Mouse (Mus musculus) embryonic facial prominence, embryonic 12.5 days (tissue): ENCODE measurements around the gene Slc6a11. TPM values are rescaled to one million over a fixed set of nuclear protein-coding genes. Genes with fewer than 3 reads are reported as not detected.

Source experiments
- ATAC-seq: fragments of 200-750 bp; cut with Nextera tagmentation; 2 replicates; pipeline ENCODE4 v1.8.0; 2017; ENCODE audit not compliant: insufficient number of reproducible peaks, insufficient read depth, low FRiP score, low TSS enrichment
- H3K27ac ChIP-seq: fragments of 300-500 bp; sonication (generic); 2 replicates; pipeline ENCODE4 v1.5.1; 2016; ENCODE audit warnings: mild to moderate bottlenecking
- H3K27me3 ChIP-seq: fragments of 300-500 bp; sonication (generic); 2 replicates; pipeline ENCODE4 v1.6.1; 2016; ENCODE audit warnings: mild to moderate bottlenecking, moderate library complexity
- H3K36me3 ChIP-seq: fragments of 300-500 bp; sonication (generic); 2 replicates; pipeline ENCODE4 v1.6.1; 2016; ENCODE audit warnings: mild to moderate bottlenecking
- H3K4me1 ChIP-seq: fragments of 300-500 bp; sonication (generic); 2 replicates; pipeline ENCODE4 v1.6.1; 2016
- H3K4me2 ChIP-seq: fragments of 300-500 bp; sonication (generic); replicated peaks from 2 replicates; pipeline ENCODE4 v1.6.1; 2016; ENCODE audit warnings: mild to moderate bottlenecking, moderate library complexity
- H3K4me3 ChIP-seq: fragments of 300-500 bp; sonication (generic); 2 replicates; pipeline ENCODE4 v1.5.1; 2016; ENCODE audit warnings: mild to moderate bottlenecking
- H3K9ac ChIP-seq: fragments of 300-500 bp; sonication (generic); 2 replicates; pipeline ENCODE4 v1.6.1; 2016; ENCODE audit warnings: mild to moderate bottlenecking, moderate library complexity
- H3K9me3 ChIP-seq: fragments of 300-500 bp; sonication (generic); 2 replicates; pipeline ENCODE4 v1.6.1; 2016; ENCODE audit warnings: mild to moderate bottlenecking, moderate library complexity
- WGBS: fragments of 180-500 bp; shearing (Covaris S2); methylation state at CpG from one replicate; pipeline ENCODE4 v1.1.7; 2016; 5-methylcytosine and 5-hydroxymethylcytosine counted together
- polyA plus RNA-seq: library from polyadenylated mRNA; unstranded; fragments of >200 nt; fragmentation: Nextera tagmentation; extraction: Ambion mirVana; gene quantifications from 2 replicates; pipeline ENCODE4 v1.2.1, GENCODE M21; 2016

Gene Slc6a11
- polyA plus RNA-seq, 1 experiment from 2014 or later, result 0.37 TPM

- Histone ChIP-seq H3K4me2 (no peak overlapping the region), H3K36me3 (no peaks in the 10 kb centered on the region), H3K4me1 (no peaks in the 10 kb centered on the region), H3K27ac (no peak overlapping the region), H3K9me3 (no peaks in the 10 kb centered on the region), H3K9ac (no peak overlapping the region), H3K27me3 (no peaks in the 10 kb centered on the region), H3K4me3 (no peak overlapping the region)
- ATAC-seq, result no peak
- WGBS, result 45% methylated on average over 7 of the region's 7 CpGs
These were observed 51.5 kb downstream of the Slc6a11 start for GRCm38 (mm10) chr6:114182366-114183179.

GRCm38 (mm10) chr6:114187121-114187520, 56.1 kb downstream of the Slc6a11 start:
- H3K27me3 ChIP-seq, result no peaks in the 10 kb centered on the region
- H3K9me3 ChIP-seq, result no peaks in the 10 kb centered on the region
- no peak overlapping the region for H3K27ac ChIP-seq
- H3K36me3 ChIP-seq, result no peaks in the 10 kb centered on the region
- ATAC-seq, result no peak
- no peaks in the 10 kb centered on the region for H3K4me1 ChIP-seq
- 47% methylated on average over 4 of the region's 4 CpGs for WGBS
- no peak overlapping the region for H3K4me2 ChIP-seq
- no peak overlapping the region for H3K9ac ChIP-seq
- no peak overlapping the region for H3K4me3 ChIP-seq

- Histone ChIP-seq H3K9ac (no peak overlapping the region), H3K4me3 (no peak overlapping the region), H3K27ac (no peak overlapping the region), H3K36me3 (no peaks in the 10 kb centered on the region), H3K27me3 (no peaks in the 10 kb centered on the region), H3K4me1 (no peaks in the 10 kb centered on the region), H3K4me2 (no peak overlapping the region), H3K9me3 (no peaks in the 10 kb centered on the region)
- ATAC-seq, result no peak
- WGBS, result 76% methylated on average over 8 of the region's 8 CpGs
These were observed 57.8 kb downstream of the Slc6a11 start for GRCm38 (mm10) chr6:114188869-114189268.

GRCm38 (mm10) chr6:114195998-114196397, 65.0 kb downstream of the Slc6a11 start:
- Histone ChIP-seq H3K4me1 (no peaks in the 10 kb centered on the region), H3K9ac (no peak overlapping the region), H3K27me3 (no peaks in the 10 kb centered on the region), H3K4me3 (no peak overlapping the region), H3K4me2 (no peak overlapping the region), H3K27ac (no peak overlapping the region), H3K9me3 (no peaks in the 10 kb centered on the region), H3K36me3 (no peaks in the 10 kb centered on the region)
- no peak for ATAC-seq

GRCm38 (mm10) chr6:114199200-114199845, 68.3 kb downstream of the Slc6a11 start:
- no peak overlapping the region for H3K9ac ChIP-seq
- ATAC-seq, result no peak
- no peak overlapping the region for H3K27ac ChIP-seq

GRCm38 (mm10) chr6:114204557-114204956, 73.5 kb downstream of the Slc6a11 start:
- Histone ChIP-seq H3K27me3 (no peaks in the 10 kb centered on the region), H3K4me2 (no peak overlapping the region), H3K9me3 (no peaks in the 10 kb centered on the region), H3K4me1 (no peaks in the 10 kb centered on the region), H3K27ac (no peak overlapping the region), H3K36me3 (no peaks in the 10 kb centered on the region), H3K4me3 (no peak overlapping the region), H3K9ac (no peak overlapping the region)
- 84% methylated on average over 3 of the region's 3 CpGs for WGBS
- no peak for ATAC-seq

More at GRCm38 (mm10) chr6:114199200-114199845, 68.3 kb downstream of the Slc6a11 start:
- no peak overlapping the region for H3K4me3 ChIP-seq
- 56% methylated on average over 9 of the region's 9 CpGs for WGBS
- H3K36me3 ChIP-seq, result no peaks in the 10 kb centered on the region
- H3K4me1 ChIP-seq, result no peaks in the 10 kb centered on the region
- H3K4me2 ChIP-seq, result no peak overlapping the region
- H3K27me3 ChIP-seq, result no peaks in the 10 kb centered on the region
- H3K9me3 ChIP-seq, result no peaks in the 10 kb centered on the region

- no peaks in the 10 kb centered on the region for H3K36me3 ChIP-seq
- H3K4me2 ChIP-seq, result no peak overlapping the region
- WGBS, result 89% methylated on average over 2 of the region's 2 CpGs
- H3K9ac ChIP-seq, result no peak overlapping the region
- H3K9me3 ChIP-seq, result no peaks in the 10 kb centered on the region
- no peak for ATAC-seq
- no peak overlapping the region for H3K27ac ChIP-seq
- no peaks in the 10 kb centered on the region for H3K27me3 ChIP-seq
- no peak overlapping the region for H3K4me3 ChIP-seq
- H3K4me1 ChIP-seq, result no peaks in the 10 kb centered on the region
These were observed 77.3 kb downstream of the Slc6a11 start for GRCm38 (mm10) chr6:114208296-114208695.

- Histone ChIP-seq H3K9me3 (no peaks in the 10 kb centered on the region), H3K36me3 (no peaks in the 10 kb centered on the region), H3K4me2 (no peak overlapping the region), H3K27ac (no peak overlapping the region), H3K4me3 (no peak overlapping the region), H3K27me3 (no peaks in the 10 kb centered on the region), H3K9ac (no peak overlapping the region), H3K4me1 (no peaks in the 10 kb centered on the region)
- ATAC-seq, result no peak
- 88% methylated on average over 4 of the region's 4 CpGs for WGBS
These were observed 83.4 kb downstream of the Slc6a11 start for GRCm38 (mm10) chr6:114214393-114214792.

- Histone ChIP-seq H3K27me3 (no peaks in the 10 kb centered on the region), H3K4me2 (no peak overlapping the region), H3K27ac (no peak overlapping the region), H3K4me1 (no peaks in the 10 kb centered on the region), H3K36me3 (no peaks in the 10 kb centered on the region), H3K9me3 (no peaks in the 10 kb centered on the region), H3K4me3 (no peak overlapping the region), H3K9ac (no peak overlapping the region)
- WGBS, result 57% methylated on average over 13 of the region's 13 CpGs
- no peak for ATAC-seq
These were observed 85.8 kb downstream of the Slc6a11 start for GRCm38 (mm10) chr6:114216741-114217414.

GRCm38 (mm10) chr6:114224399-114224798, 93.4 kb downstream of the Slc6a11 start:
- Histone ChIP-seq H3K27ac (no peak overlapping the region), H3K4me1 (no peaks in the 10 kb centered on the region), H3K36me3 (no peaks in the 10 kb centered on the region), H3K4me3 (no peak overlapping the region), H3K4me2 (no peak overlapping the region), H3K9ac (no peak overlapping the region), H3K9me3 (no peaks in the 10 kb centered on the region), H3K27me3 (no peaks in the 10 kb centered on the region)
- 8% methylated on average over 4 of the region's 4 CpGs for WGBS
- no peak for ATAC-seq

- Histone ChIP-seq H3K9ac (no peak overlapping the region), H3K4me1 (no peaks in the 10 kb centered on the region), H3K27me3 (no peaks in the 10 kb centered on the region), H3K4me2 (no peak overlapping the region), H3K27ac (no peak overlapping the region), H3K4me3 (no peak overlapping the region), H3K9me3 (no peaks in the 10 kb centered on the region), H3K36me3 (no peaks in the 10 kb centered on the region)
- no peak for ATAC-seq
- WGBS, result 0% methylated on average over 2 of the region's 2 CpGs
These were observed 96.3 kb downstream of the Slc6a11 start for GRCm38 (mm10) chr6:114227378-114227777.

- Histone ChIP-seq H3K27me3 (no peaks in the 10 kb centered on the region), H3K4me1 (no peaks in the 10 kb centered on the region), H3K36me3 (no peaks in the 10 kb centered on the region), H3K4me3 (no peak overlapping the region), H3K9ac (no peak overlapping the region), H3K27ac (no peak overlapping the region), H3K9me3 (no peaks in the 10 kb centered on the region), H3K4me2 (no peak overlapping the region)
- ATAC-seq, result no peak
- WGBS, result 78% methylated on average over 3 of the region's 3 CpGs
These were observed 97.2 kb downstream of the Slc6a11 start for GRCm38 (mm10) chr6:114228196-114228595.
